Mouse (Mus musculus) ES-Bruce4 (cell line): ENCODE measurements around the gene Mtx1. TPM values are rescaled to one million over a fixed set of nuclear protein-coding genes. Genes with fewer than 3 reads are reported as not detected.
A peak's percentile ranks its signal among the peaks of the same experiment; 100 is the strongest.

Experiments used
- H3K27ac ChIP-seq: 2 replicates; pipeline ENCODE4 v1.5.1; 2012; ENCODE audit warnings: low read length, inconsistent platforms; ENCODE audit not compliant: insufficient read depth
- H3K27me3 ChIP-seq: 2 replicates; pipeline ENCODE4 v1.6.1; 2012; ENCODE audit warnings: mild to moderate bottlenecking, low read length, inconsistent platforms; ENCODE audit not compliant: control insufficient read depth, poor library complexity, insufficient read depth, severe bottlenecking
- H3K36me3 ChIP-seq: 2 replicates; pipeline ENCODE4 v1.6.1; 2012; ENCODE audit warnings: inconsistent platforms, mild to moderate bottlenecking, low read length, moderate library complexity; ENCODE audit not compliant: control insufficient read depth, poor library complexity, insufficient read depth, severe bottlenecking
- H3K4me1 ChIP-seq: one replicate; pipeline ENCODE4 v1.8.1; 2011; ENCODE audit warnings: low read length; ENCODE audit not compliant: control insufficient read depth, insufficient read depth
- H3K4me3 ChIP-seq: 2 replicates; pipeline ENCODE4 v1.5.1; 2011; ENCODE audit warnings: low read depth, mild to moderate bottlenecking, low read length
- H3K9ac ChIP-seq: 2 replicates; pipeline ENCODE4 v1.6.1; 2012; ENCODE audit warnings: low read depth, mild to moderate bottlenecking, inconsistent platforms; ENCODE audit not compliant: poor library complexity, severe bottlenecking
- H3K9me3 ChIP-seq: replicated peaks from 2 replicates; pipeline ENCODE4 v1.6.1; 2012; ENCODE audit warnings: mild to moderate bottlenecking, low read length, inconsistent platforms; ENCODE audit not compliant: control insufficient read depth, poor library complexity, insufficient read depth, severe bottlenecking
- CTCF ChIP-seq: IDR thresholded peaks from one replicate; pipeline ENCODE4 v1.8.1; 2011; ENCODE audit warnings: low read depth, low read length
- EP300 ChIP-seq: IDR thresholded peaks from 2 replicates; pipeline ENCODE4 v1.6.1; 2011; ENCODE audit warnings: low read depth, low read length; ENCODE audit not compliant: insufficient read depth
- POLR2A ChIP-seq: IDR thresholded peaks from one replicate; pipeline ENCODE4 v1.8.1; 2011; ENCODE audit warnings: low read length; ENCODE audit not compliant: insufficient read depth
- polyA plus RNA-seq: library from polyadenylated mRNA; stranded (reverse); fragments of >200 nt; gene quantifications from 2 replicates; pipeline ENCODE4 v1.2.4, GENCODE M21; 2011; ENCODE audit warnings: low read depth; ENCODE audit not compliant: missing spikeins, insufficient read depth, insufficient read length

Mtx1 gene
- polyA plus RNA-seq, 1 experiment = 136 TPM

- Histone ChIP-seq H3K36me3 (no peaks in the 10 kb centered on the region), H3K27ac (no peak overlapping the region), H3K4me1 (no peaks in the 10 kb centered on the region), H3K9ac (peak overlapping the region; percentile 56; the same call in 1 of the 2 replicates), H3K27me3 (no peaks in the 10 kb centered on the region), H3K9me3 (no peaks in the 10 kb centered on the region), H3K4me3 (no peak overlapping the region; the same call in 1 of the 2 replicates)
- TF ChIP-seq POLR2A (no peak), CTCF (peak; percentile 80), EP300 (no peak)
These were observed 11.0 kb downstream of the Mtx1 start for GRCm38 (mm10) chr3:89215853-89216252.

- Histone ChIP-seq H3K9me3 (no peaks in the 10 kb centered on the region), H3K27me3 (no peaks in the 10 kb centered on the region), H3K36me3 (peaks cover 2% of the 10 kb centered on the region; the same call in 1 of the 2 replicates), H3K27ac (peak within 1 kb of the TSS; percentile 37; the same call in 1 of the 2 replicates), H3K9ac (peak within 1 kb of the TSS; percentile 56), H3K4me3 (peak within 1 kb of the TSS; percentile 84), H3K4me1 (no peaks in the 10 kb centered on the region)
- no peak for TF ChIP-seq POLR2A
These were observed 12.0 kb downstream of the Mtx1 start, which contains the start of gene Thbs3 for GRCm38 (mm10) chr3:89214681-89215411. Gene Thbs3, plus strand, starts transcription at chr3:89215180.

- H3K36me3 ChIP-seq = peaks cover 6% of the 10 kb centered on the region; the same call in 1 of the 2 replicates
- H3K9me3 ChIP-seq = no peaks in the 10 kb centered on the region
- TF ChIP-seq EP300 = peak; percentile 37; the same call in 1 of the 2 replicates
- no peak for TF ChIP-seq CTCF
- no peaks in the 10 kb centered on the region for H3K4me1 ChIP-seq
- H3K27me3 ChIP-seq = no peaks in the 10 kb centered on the region
- peak overlapping the region; percentile 86 for H3K4me3 ChIP-seq
- peak overlapping the region; percentile 37; the same call in 1 of the 2 replicates for H3K27ac ChIP-seq
- H3K9ac ChIP-seq = peak overlapping the region; percentile 56
These were observed 12.9 kb downstream of the Mtx1 start for GRCm38 (mm10) chr3:89213803-89214530.

GRCm38 (mm10) chr3:89210731-89211130, 16.2 kb downstream of the Mtx1 start:
- Histone ChIP-seq H3K9ac (no peak overlapping the region), H3K36me3 (peaks cover 14% of the 10 kb centered on the region), H3K4me1 (no peaks in the 10 kb centered on the region), H3K27me3 (no peaks in the 10 kb centered on the region), H3K9me3 (no peaks in the 10 kb centered on the region), H3K27ac (no peak overlapping the region), H3K4me3 (no peak overlapping the region)
- TF ChIP-seq POLR2A (no peak), EP300 (no peak), CTCF (no peak)

GRCm38 (mm10) chr3:89210162-89210561, 16.7 kb downstream of the Mtx1 start:
- no peak overlapping the region for H3K4me3 ChIP-seq
- TF ChIP-seq EP300 = no peak
- no peak for TF ChIP-seq CTCF
- TF ChIP-seq POLR2A = no peak
- H3K4me1 ChIP-seq = no peaks in the 10 kb centered on the region
- H3K36me3 ChIP-seq = peaks cover 15% of the 10 kb centered on the region
- no peaks in the 10 kb centered on the region for H3K27me3 ChIP-seq
- H3K9ac ChIP-seq = no peak overlapping the region
- H3K27ac ChIP-seq = no peak overlapping the region
- no peaks in the 10 kb centered on the region for H3K9me3 ChIP-seq

- H3K4me3 ChIP-seq = no peak overlapping the region
- H3K9me3 ChIP-seq = no peaks in the 10 kb centered on the region
- peaks cover 15% of the 10 kb centered on the region for H3K36me3 ChIP-seq
- H3K27ac ChIP-seq = no peak overlapping the region
- H3K9ac ChIP-seq = no peak overlapping the region
- TF ChIP-seq EP300 = no peak
- no peak for TF ChIP-seq CTCF
- no peak for TF ChIP-seq POLR2A
- no peaks in the 10 kb centered on the region for H3K27me3 ChIP-seq
- H3K4me1 ChIP-seq = no peaks in the 10 kb centered on the region
These were observed 17.2 kb downstream of the Mtx1 start for GRCm38 (mm10) chr3:89209731-89210130.
